Comparison of ENCODE assay signal across 16 mouse cellular contexts in genomic region chr7:61866376-61866775, GRCm38 (mm10).
"Had no signal": no experiment of that assay in that cellular context is flagged by ENCODE, and none has a peak within 500 bp of the region (broad histone marks: within the 10 kb centered on the region; RNA-seq: fewer than 3 reads in every experiment).

No protein-coding gene starts in this region.

- H3K4me2 ChIP-seq: liver, embryonic 11.5 days; liver, embryonic 13.5 days; liver, embryonic 15.5 days; lung, embryonic 15.5 days; midbrain, embryonic 11.5 days; midbrain, embryonic 13.5 days; neural tube, embryonic 12.5 days; stomach, embryonic 15.5 days had no signal

- H3K9ac ChIP-seq: liver, embryonic 13.5 days; liver, embryonic 15.5 days; liver, postnatal 0 days; lung, embryonic 15.5 days; midbrain, embryonic 13.5 days; neural tube, embryonic 12.5 days; stomach, embryonic 15.5 days had no signal

- H3K4me1 ChIP-seq: liver, embryonic 13.5 days; liver, embryonic 15.5 days; lung, embryonic 15.5 days; megakaryocyte, embryonic 14.5 days; midbrain, embryonic 13.5 days; neural tube, embryonic 12.5 days; stomach, embryonic 15.5 days had no signal

- H3K27me3 ChIP-seq: liver, embryonic 13.5 days; liver, embryonic 15.5 days; lung, embryonic 15.5 days; megakaryocyte, embryonic 14.5 days; midbrain, embryonic 13.5 days; neural tube, embryonic 12.5 days; stomach, embryonic 15.5 days had no signal

- H3K9me3 ChIP-seq: liver, embryonic 13.5 days; liver, embryonic 15.5 days; lung, embryonic 15.5 days; megakaryocyte, embryonic 14.5 days; midbrain, embryonic 13.5 days; neural tube, embryonic 12.5 days; stomach, embryonic 15.5 days had no signal

- DNase-seq: liver, embryonic 13.5 days; liver, postnatal 0 days; right cerebral cortex, postnatal 14 days; thymus, adult 2 months; thymus, postnatal 25 days; thymus, postnatal 4 days had no signal

- ATAC-seq: liver, postnatal 0 days; midbrain, embryonic 13.5 days had no signal

- H3K36me3 ChIP-seq: liver, embryonic 13.5 days; liver, embryonic 15.5 days; lung, embryonic 15.5 days; neural tube, embryonic 12.5 days; stomach, embryonic 15.5 days had no signal

- H3K27ac ChIP-seq: liver, embryonic 13.5 days; liver, embryonic 15.5 days; lung, embryonic 15.5 days; macrophage; midbrain, embryonic 13.5 days; neural tube, embryonic 12.5 days; stomach, embryonic 15.5 days; stomach, postnatal 0 days had no signal

- H3K4me3 ChIP-seq: liver, embryonic 13.5 days; liver, embryonic 15.5 days; lung, embryonic 15.5 days; megakaryocyte, embryonic 14.5 days; midbrain, embryonic 13.5 days; neural tube, embryonic 12.5 days; stomach, embryonic 15.5 days had no signal
